Mouse (Mus musculus): ENCODE results near the gene Srrd.

DNA sequence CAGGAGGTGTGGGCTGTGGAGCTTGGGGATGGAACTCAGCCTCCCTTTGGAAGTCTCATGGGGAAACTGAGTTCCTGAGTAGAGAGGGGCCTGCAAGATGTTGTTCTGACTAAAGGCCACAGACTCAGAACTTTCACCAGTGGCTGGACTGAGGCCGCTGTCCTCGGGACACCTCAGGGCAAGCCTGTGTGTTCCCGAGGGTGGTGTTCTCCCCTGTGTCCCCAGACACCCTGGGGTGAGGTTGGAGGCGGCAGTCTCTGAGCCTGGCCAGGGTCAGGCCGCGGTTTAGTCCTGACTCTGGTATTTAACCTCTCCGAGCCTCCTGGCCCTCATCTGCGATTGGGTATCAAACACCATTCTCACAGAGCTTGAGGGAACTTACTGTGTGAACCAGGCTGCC is 47.3 kb downstream of the Srrd start:
- TF ChIP-seq CTCF (IDR thresholded peaks at IDR 0.05; ENCODE audit: insufficient read depth, low read length): no peak
- no peak for TF ChIP-seq POLR2A (IDR thresholded peaks at IDR 0.05; ENCODE audit: borderline replicate concordance, extremely low read depth, low read depth, low read length)
